Mouse (Mus musculus): ENCODE measurements around the gene Tekt3. TPM values are rescaled to one million over a fixed set of nuclear protein-coding genes. Genes with fewer than 3 reads are reported as not detected.

The Tekt3 gene
- polyA plus RNA-seq, 1 experiment from 2014 or later, result 0.22 TPM

DNA sequence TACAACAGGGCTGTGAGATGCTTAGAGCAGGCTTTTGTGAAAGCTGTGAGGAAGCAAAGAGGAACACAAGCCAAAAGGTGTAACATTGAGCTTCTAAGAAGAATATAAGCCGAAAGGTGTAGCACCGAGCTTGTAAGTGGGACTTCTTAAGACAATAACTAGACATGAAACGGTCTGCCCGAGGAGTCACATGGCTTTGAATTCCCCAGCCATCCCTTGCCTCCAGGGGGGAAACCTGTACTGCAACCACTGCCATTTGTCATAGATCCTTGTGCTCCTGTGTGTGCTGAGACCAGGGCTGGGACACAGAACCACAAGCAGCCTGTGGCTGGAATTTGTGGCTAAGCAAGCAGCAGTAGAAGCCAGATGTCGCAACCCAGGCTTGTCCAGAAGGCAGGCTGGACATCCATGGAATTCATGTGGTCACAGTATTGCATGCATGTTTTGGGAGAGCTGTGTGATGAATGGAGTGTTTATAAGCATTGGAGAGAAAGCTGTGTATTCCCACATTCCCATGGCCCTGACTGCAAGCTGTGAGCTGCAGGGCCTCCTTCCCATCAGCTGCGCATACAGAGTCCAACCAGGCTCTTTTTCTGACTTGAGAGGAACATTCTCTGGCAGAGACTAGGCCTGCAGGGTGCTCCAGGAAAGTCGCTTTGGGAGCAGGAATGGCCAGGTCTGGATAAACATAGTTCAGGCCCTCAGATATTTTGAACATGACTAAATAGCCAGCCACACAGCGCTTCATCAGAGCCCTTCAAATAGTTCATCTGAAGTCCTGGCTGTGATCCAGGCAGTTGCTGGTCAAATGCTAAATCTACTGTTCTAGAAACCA lies 53.6 kb downstream of the Tekt3 start:
- Histone ChIP-seq H3K4me1 (peaks cover 10% of the 10 kb centered on the region; the same call in 1 of the 2 replicates), H3K9me3 (no peaks in the 10 kb centered on the region), H3K36me3 (no peaks in the 10 kb centered on the region), H3K4me3 (no peak overlapping the region), H3K4me2 (no peak overlapping the region), H3K27ac (peak overlapping the region; percentile 62), H3K9ac (no peak overlapping the region), H3K27me3 (no peaks in the 10 kb centered on the region)
- 60% methylated on average over 8 of the region's 8 CpGs for WGBS
- ATAC-seq (ENCODE audit: insufficient number of reproducible peaks, low FRiP score, low TSS enrichment, low read depth), result 0 out of 2 replicates have a peak, but pooled peaks have one; percentile 44

DNA sequence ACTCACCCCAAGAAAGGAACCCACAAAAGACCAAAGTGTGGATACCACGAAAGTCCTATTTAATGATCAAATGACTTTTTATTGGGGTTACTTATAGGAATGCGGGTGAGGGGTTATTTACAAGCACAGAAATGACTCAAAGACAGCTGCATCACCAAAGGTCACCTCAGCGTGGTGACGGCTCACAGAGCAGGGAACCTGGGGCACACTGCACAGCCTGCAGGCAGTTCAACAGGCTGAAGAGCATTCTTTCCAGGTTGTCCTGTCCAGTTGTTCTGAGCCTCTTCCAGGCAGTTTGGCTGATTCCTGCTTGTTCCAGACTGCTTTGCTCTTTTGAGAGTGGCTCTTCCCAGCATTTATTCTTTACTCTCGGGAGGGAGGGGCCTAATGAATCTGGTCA lies 55.2 kb downstream of the Tekt3 start:
- ATAC-seq (ENCODE audit: insufficient number of reproducible peaks, low FRiP score, low TSS enrichment, low read depth), result no peak
- Histone ChIP-seq H3K4me2 (no peak overlapping the region), H3K4me3 (no peak overlapping the region), H3K27me3 (no peaks in the 10 kb centered on the region), H3K36me3 (no peaks in the 10 kb centered on the region), H3K4me1 (peaks cover 10% of the 10 kb centered on the region; the same call in 1 of the 2 replicates), H3K27ac (no peak overlapping the region), H3K9ac (no peak overlapping the region), H3K9me3 (no peaks in the 10 kb centered on the region)
- 71% methylated on average over 5 of the region's 5 CpGs for WGBS

DNA sequence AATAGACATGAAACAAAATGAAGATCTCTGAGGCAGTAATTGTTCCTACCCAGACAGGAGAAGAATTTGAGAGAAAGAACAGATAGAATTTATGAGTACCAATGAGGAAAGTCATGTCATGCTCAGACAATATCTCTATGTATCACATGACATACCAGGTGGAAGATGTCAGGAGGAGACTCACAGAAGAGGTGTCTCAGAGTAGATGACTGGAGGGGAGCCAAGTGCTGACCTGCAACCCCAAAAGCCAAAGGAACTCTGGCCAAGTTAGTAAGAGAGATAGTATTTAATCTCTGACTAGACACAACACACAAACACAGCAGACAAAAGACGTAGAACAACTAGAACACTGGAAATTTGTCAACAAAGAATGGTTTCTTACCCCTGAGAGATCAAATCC lies 55.8 kb downstream of the Tekt3 start:
- Histone ChIP-seq H3K4me2 (no peak overlapping the region), H3K4me3 (no peak overlapping the region), H3K36me3 (no peaks in the 10 kb centered on the region), H3K4me1 (peaks cover 10% of the 10 kb centered on the region; the same call in 1 of the 2 replicates), H3K27me3 (no peaks in the 10 kb centered on the region), H3K9ac (no peak overlapping the region), H3K9me3 (no peaks in the 10 kb centered on the region), H3K27ac (no peak overlapping the region)
- WGBS, result 72% methylated on average over 1 of the region's 1 CpGs
- ATAC-seq (ENCODE audit: insufficient number of reproducible peaks, low FRiP score, low TSS enrichment, low read depth), result no peak

GRCm38 (mm10) chr11:63119791-63120190 lies 58.3 kb downstream of the Tekt3 start:
- Histone ChIP-seq H3K36me3 (no peaks in the 10 kb centered on the region), H3K27ac (no peak overlapping the region), H3K9ac (no peak overlapping the region), H3K27me3 (no peaks in the 10 kb centered on the region), H3K4me3 (no peak overlapping the region), H3K9me3 (no peaks in the 10 kb centered on the region), H3K4me1 (peaks cover 10% of the 10 kb centered on the region), H3K4me2 (no peak overlapping the region)
- 75% methylated on average over 7 of the region's 7 CpGs for WGBS
- ATAC-seq (ENCODE audit: insufficient number of reproducible peaks, low FRiP score, low TSS enrichment, low read depth), result no peak

- WGBS, result 71% methylated on average over 2 of the region's 2 CpGs
- H3K9me3 ChIP-seq, result no peaks in the 10 kb centered on the region
- H3K4me1 ChIP-seq, result peaks cover 14% of the 10 kb centered on the region
- H3K27ac ChIP-seq, result no peak overlapping the region
- H3K27me3 ChIP-seq, result no peaks in the 10 kb centered on the region
- H3K36me3 ChIP-seq, result no peaks in the 10 kb centered on the region
- no peak overlapping the region for H3K4me2 ChIP-seq
- H3K4me3 ChIP-seq, result no peak overlapping the region
- no peak for ATAC-seq (ENCODE audit: insufficient number of reproducible peaks, low FRiP score, low TSS enrichment, low read depth)
- H3K9ac ChIP-seq, result no peak overlapping the region
These were observed 60.8 kb downstream of the Tekt3 start for GRCm38 (mm10) chr11:63122249-63122648.

DNA sequence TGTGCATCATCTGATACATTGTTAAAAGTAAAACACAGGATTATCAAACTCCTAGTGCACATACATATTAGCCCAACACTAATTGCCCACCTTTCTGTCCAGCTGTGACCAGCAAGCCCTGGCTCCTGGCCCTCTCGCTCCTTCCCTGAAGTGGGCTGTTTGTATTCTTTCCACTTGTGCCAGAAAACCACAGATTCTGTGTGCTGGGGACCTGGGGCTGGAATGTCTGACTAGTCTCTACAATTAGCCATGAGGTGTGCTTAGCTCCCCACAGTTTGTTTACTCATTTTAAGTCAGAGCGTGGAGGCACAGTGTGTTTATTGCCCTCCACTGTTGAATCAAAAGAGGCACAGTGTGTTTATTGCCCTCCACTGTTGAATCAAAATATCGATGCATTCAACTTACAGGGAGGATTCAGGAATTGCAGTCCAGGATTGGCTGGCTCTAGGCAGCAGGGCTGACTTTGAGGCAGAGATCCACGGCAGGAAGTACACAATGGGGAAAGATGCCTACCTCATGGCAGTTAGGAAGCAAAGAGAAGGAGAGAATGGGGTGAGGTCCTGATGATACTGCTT lies 61.4 kb downstream of the Tekt3 start:
- ATAC-seq (ENCODE audit: insufficient number of reproducible peaks, low FRiP score, low TSS enrichment, low read depth), result no peak
- H3K4me2 ChIP-seq, result no peak overlapping the region
- 38% methylated on average over 4 of the region's 4 CpGs for WGBS
- peaks cover 14% of the 10 kb centered on the region for H3K4me1 ChIP-seq
- H3K36me3 ChIP-seq, result no peaks in the 10 kb centered on the region
- H3K27ac ChIP-seq, result no peak overlapping the region
- no peaks in the 10 kb centered on the region for H3K27me3 ChIP-seq
- no peak overlapping the region for H3K9ac ChIP-seq
- no peaks in the 10 kb centered on the region for H3K9me3 ChIP-seq
- no peak overlapping the region for H3K4me3 ChIP-seq

DNA sequence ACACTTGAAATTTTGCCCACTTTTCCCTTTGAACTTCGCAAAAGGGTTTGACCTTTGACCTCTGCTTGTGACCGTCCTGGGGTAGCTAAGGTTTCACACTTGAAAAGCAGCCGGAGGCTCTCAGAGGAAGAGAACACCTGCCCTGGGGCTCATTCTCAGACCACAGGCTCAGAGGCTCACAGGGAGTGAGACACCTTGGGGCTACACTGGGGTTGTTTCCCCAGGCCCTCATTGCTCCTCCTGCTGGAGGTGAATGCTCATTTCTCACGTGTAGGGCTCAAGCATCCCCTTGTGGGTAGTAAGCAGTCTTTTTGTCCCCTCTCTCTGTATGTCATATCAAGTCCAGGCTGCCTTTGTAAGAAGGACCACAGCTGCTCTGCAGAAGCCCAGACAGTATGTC lies 62.9 kb downstream of the Tekt3 start:
- Histone ChIP-seq H3K9ac (no peak overlapping the region), H3K4me1 (peaks cover 22% of the 10 kb centered on the region), H3K36me3 (no peaks in the 10 kb centered on the region), H3K27me3 (peaks cover 6% of the 10 kb centered on the region), H3K9me3 (no peaks in the 10 kb centered on the region), H3K4me3 (no peak overlapping the region), H3K4me2 (no peak overlapping the region), H3K27ac (no peak overlapping the region)
- WGBS, result 14% methylated on average over 4 of the region's 4 CpGs
- ATAC-seq (ENCODE audit: insufficient number of reproducible peaks, low FRiP score, low TSS enrichment, low read depth), result no peak

- Histone ChIP-seq H3K4me1 (peaks cover 37% of the 10 kb centered on the region), H3K9me3 (no peaks in the 10 kb centered on the region), H3K9ac (no peak overlapping the region), H3K4me2 (no peak overlapping the region), H3K27me3 (peaks cover 12% of the 10 kb centered on the region), H3K4me3 (no peak overlapping the region), H3K27ac (peak overlapping the region; percentile 65), H3K36me3 (no peaks in the 10 kb centered on the region)
- ATAC-seq (ENCODE audit: insufficient number of reproducible peaks, low FRiP score, low TSS enrichment, low read depth), result peak; percentile 41; the same call in 1 of the 2 replicates
- 31% methylated on average over 5 of the region's 5 CpGs for WGBS
These were observed 64.5 kb downstream of the Tekt3 start for GRCm38 (mm10) chr11:63125832-63126456.

DNA sequence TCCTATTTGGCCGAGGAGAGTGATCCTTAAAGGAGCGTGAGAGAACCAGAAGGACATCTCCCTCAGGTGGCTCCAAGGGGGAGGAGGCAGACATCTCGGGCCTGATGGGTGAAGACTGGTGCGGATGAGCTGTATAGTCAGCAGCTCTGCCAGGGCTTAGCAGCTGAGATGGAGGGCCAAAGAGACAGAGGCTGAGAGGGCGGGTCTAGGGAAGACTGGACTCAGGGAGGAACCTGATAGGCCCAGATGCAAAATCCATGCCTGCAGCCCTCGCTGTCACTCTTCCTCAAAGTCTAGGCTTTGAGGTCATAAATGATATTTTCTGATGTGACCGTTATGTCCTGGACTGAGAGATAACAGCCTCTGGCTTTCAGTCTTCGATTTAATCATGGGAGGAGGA lies 65.5 kb downstream of the Tekt3 start:
- no peaks in the 10 kb centered on the region for H3K36me3 ChIP-seq
- no peak overlapping the region for H3K9ac ChIP-seq
- H3K4me3 ChIP-seq, result no peak overlapping the region
- H3K9me3 ChIP-seq, result no peaks in the 10 kb centered on the region
- no peak overlapping the region for H3K4me2 ChIP-seq
- peaks cover 12% of the 10 kb centered on the region for H3K27me3 ChIP-seq
- whole genome bisulfite sequencing, result 76% methylated on average over 8 of the region's 8 CpGs
- no peak overlapping the region for H3K27ac ChIP-seq
- no peak for ATAC-seq (ENCODE audit: insufficient number of reproducible peaks, low FRiP score, low TSS enrichment, low read depth)
- H3K4me1 ChIP-seq, result peaks cover 42% of the 10 kb centered on the region

- H3K4me3 ChIP-seq, result no peak overlapping the region
- peaks cover 16% of the 10 kb centered on the region for H3K27me3 ChIP-seq
- ATAC-seq (ENCODE audit: insufficient number of reproducible peaks, low FRiP score, low TSS enrichment, low read depth), result no peak
- no peak overlapping the region for H3K27ac ChIP-seq
- H3K4me2 ChIP-seq, result no peak overlapping the region
- H3K36me3 ChIP-seq, result no peaks in the 10 kb centered on the region
- peaks cover 45% of the 10 kb centered on the region for H3K4me1 ChIP-seq
- H3K9me3 ChIP-seq, result no peaks in the 10 kb centered on the region
- WGBS, result 88% methylated on average over 4 of the region's 4 CpGs
- no peak overlapping the region for H3K9ac ChIP-seq
These were observed 66.1 kb downstream of the Tekt3 start for GRCm38 (mm10) chr11:63127513-63127912.

DNA sequence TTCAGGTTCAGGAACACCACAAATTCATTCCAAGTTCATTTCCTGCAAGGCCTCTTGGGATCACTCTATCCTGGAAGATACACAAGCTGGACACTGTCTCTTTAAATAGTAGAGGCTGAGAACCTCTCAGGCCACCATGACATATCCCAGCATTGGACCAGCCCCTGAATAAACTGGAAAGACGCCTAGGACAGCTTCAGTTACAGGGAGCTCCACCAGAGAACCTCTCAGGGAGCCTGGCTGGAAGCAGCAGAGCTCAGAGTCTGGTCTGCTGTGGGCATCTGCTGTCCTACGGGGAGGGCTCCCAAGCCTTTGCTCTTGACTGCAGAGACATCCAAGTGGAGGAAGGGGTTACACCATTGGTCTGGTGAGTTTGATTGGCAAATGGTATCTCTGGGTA lies 67.3 kb downstream of the Tekt3 start, which contains the start of gene Pmp22:
Gene Pmp22, plus strand, starts transcription at position 199 of the 400 bp plus-strand sequence.
- Histone ChIP-seq H3K9ac (no peak within 1 kb of the TSS), H3K9me3 (no peaks in the 10 kb centered on the region), H3K27me3 (peaks cover 21% of the 10 kb centered on the region), H3K4me2 (peak within 1 kb of the TSS; percentile 74; the same call in 1 of the 2 replicates), H3K4me1 (peaks cover 50% of the 10 kb centered on the region), H3K27ac (no peak within 1 kb of the TSS), H3K36me3 (no peaks in the 10 kb centered on the region), H3K4me3 (peak within 1 kb of the TSS; percentile 72)
- no peak for ATAC-seq (ENCODE audit: insufficient number of reproducible peaks, low FRiP score, low TSS enrichment, low read depth)
- 55% methylated on average over 2 of the region's 2 CpGs for WGBS

DNA sequence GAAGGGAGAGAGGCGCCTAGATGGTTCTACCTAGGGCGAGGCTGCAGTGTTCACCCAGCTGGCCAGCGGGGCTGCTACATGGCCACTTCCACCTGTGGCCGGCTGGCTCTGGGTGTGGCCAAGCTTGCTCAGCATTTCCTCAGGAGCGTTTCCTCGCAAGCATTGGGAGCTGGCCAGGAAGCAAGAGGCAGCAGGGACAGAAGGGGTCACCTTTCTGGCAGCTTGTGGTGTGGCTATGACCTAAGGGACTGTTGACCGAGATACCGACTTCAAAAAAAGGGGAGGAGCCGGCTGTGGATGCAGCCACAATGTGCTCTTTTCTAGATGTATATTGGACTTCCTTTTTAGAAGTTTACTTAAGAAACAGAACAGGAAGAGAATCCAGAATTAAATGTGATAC lies 67.9 kb downstream of the Tekt3 start:
- H3K9ac ChIP-seq, result no peak overlapping the region
- H3K27me3 ChIP-seq, result peaks cover 21% of the 10 kb centered on the region
- 0 out of 2 replicates have a peak overlapping the region, but pooled peaks have one; percentile 19 for H3K4me2 ChIP-seq
- H3K9me3 ChIP-seq, result no peaks in the 10 kb centered on the region
- peaks cover 56% of the 10 kb centered on the region for H3K4me1 ChIP-seq
- H3K27ac ChIP-seq, result no peak overlapping the region
- peaks cover 3% of the 10 kb centered on the region for H3K36me3 ChIP-seq
- ATAC-seq (ENCODE audit: insufficient number of reproducible peaks, low FRiP score, low TSS enrichment, low read depth), result no peak
- WGBS, result 32% methylated on average over 9 of the region's 9 CpGs
- peak overlapping the region; percentile 72 for H3K4me3 ChIP-seq

Data from limb, embryonic 15.5 days (tissue).